Mouse (Mus musculus): Measurements from ENCODE around the gene 2210011C24Rik.

2210011C24Rik gene

DNA sequence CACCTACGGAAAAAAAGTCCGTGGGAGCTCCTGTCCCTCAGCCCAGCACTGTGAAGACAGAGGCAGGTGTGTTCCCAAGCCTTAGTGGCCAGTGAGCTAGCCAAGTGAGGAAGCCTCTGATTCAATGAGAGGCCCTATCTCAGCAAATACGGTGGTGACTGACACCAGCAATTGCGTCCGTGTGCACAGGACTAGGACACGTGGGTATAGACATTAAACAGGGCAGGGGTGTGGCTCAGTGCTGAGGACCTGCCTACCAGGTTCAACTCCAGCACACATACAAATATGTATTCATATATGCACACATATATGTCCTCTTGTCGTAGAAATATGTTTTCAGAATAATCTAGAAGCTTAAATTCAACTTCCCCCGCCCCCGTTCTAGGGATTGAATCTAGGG is 7.8 kb upstream of the 2210011C24Rik start:
- 83% methylated on average over 9 of the region's 9 CpGs for WGBS

DNA sequence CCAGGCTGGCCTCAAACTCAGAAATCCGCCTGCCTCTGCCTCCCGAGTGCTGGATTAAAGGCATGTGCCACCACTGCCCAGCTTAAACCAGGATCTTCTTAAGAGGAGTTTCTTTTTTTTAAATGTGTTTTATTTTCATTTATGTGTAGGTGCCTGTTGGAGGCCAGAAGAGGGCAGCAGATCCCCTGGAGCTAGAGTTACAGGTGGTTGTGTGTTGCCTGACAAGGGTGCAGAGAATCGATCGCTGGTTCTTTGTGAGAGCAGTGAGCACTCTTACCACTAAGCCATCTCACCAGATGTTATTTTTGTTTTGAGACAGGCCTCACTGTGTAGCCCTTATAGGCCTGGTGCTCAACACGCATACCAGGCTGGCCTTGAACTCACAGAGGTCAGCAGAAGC is 3.9 kb upstream of the 2210011C24Rik start:
- 97% methylated on average over 5 of the region's 5 CpGs for WGBS

DNA sequence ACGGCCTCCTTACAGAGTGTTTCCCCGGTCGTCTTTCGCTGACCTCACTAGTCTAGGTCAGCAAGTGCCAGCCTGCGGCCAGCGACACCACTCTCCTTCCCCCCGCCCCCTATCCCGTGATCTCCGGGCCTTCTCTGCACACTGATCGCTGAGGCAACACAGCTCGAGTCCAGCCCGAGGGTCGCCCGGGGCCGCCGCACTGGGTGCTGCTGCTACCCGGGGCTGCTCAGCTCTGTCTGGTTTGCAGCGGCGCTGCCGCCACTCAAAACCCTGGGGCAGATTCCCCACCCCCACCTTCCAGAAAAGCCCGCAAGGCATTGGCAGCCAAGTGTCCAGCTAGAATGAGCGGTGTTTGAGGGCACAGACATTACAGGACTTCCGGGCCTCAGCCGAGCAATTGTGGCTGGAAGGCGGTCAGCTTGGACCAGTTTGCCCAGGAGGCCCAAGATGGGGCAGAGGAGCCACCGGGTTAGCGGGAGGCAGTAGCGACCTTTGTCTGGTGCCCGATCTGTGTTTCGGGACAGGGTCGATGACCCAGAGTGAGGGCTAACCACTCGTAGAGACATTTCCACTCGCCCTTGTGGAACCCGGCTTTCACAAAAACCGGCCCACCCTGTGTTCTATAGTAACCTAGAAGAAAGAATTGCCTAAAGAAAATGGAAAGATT is 661 bp upstream of the 2210011C24Rik start:
- 31% methylated on average over 35 of the region's 35 CpGs for WGBS

DNA sequence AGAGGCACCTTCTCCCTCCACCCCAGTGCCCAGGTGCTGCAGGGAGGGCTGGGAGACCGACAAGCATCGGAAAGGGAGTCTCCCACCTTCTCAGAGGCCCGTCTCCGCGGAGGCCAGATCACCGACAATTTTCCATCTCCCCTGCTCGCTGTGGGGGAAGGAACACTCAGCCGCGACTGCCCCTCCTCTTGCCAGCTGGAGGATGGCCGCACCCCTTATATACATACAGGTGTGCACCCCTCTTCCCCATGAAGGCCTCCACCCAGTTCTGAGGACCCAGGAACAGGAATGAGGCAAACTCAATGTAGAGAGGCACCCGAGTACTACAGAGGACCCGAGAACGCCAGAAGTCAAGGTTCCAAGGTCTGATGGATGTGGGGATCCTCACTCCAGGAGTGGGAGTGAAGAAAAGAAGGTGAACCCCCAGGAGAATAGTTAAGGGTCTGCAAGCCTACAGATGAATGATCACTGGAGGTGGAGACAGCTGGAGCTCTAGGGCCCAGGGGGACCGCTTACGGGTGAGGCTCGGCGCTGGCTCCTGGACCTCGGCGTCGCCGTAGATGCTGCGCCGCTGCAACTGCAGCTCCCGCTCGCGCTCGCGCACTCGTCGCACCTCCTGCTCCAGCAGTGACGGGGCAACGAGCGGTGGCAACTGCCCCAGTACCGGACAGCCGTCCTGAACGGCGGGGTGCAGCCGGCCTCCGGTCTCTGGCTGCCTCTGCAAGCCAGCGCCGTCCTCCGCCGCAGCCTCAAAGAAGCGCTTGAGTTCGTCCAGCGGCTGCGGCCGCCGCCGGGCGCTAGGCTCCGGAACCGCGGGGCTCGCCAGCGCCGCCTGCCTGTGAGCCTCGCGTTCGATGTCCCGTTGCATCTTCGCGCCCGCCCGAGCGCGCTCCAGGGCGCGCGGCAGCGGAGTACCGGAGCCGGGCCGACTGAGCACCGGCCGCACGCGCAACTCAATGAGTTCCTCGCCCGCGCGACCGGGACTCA is 1.1 kb downstream of the 2210011C24Rik start:
- 4% methylated on average over 83 of the region's 83 CpGs for WGBS

DNA sequence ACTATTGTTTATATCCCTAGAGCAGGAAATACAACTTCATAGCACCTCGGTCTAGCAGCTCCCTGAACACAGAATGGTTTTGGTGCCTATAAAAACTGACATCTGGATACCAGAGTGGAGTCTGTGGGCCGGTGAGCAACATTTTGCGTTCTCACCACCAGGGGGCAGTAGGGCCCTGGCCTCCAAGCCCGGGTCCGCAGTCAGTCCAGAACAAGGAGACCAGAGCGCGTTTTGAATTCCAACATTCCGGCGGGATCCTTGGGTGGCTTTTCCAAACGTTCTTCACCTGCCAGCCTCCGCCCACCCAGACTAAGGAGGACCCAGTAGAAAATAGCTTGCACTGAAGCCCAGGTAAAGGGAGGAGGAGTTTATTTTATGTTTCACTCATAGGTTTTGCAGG is 2.1 kb downstream of the 2210011C24Rik start:
- 2% methylated on average over 11 of the region's 11 CpGs for WGBS

DNA sequence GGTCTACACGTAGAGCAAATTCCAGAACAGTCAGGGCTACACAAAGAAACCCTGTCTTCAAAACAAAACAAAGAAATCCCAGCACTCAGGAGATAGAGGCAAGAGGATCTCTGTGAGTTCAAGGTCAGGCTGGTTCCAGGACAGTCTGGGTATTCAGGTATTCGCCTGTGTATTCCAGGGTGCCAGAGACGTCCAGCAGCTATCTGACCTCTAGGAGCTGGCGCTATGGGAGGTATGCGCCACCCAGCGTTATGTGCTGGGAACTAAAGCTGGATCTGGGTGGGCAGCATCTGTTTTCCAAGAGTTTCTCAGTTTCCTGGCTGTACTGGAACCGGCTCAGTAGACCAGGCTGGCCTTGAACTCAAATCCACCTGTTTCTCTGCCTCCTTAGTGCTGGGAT is 3.6 kb downstream of the 2210011C24Rik start:
- WGBS = 40% methylated on average over 7 of the region's 7 CpGs

DNA sequence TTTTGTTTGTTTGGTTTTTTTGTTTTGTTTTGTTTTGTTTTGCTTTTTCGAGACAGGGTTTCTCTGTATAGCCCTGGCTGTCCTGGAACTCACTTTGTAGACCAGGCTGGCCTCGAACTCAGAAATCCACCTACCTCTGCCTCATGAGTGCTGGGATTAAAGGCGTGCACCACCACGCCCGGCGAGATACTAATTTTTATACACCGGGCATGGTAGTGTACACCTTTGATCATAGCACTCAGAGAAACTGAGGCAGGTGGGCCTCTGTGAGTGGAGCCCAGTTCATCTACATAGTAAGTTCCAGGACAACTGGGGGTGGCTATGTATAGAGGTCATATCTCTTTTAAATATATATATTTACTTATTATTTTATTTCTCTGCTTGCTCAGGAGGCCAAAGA is 6.5 kb downstream of the 2210011C24Rik start:
- 92% methylated on average over 7 of the region's 7 CpGs for WGBS

DNA sequence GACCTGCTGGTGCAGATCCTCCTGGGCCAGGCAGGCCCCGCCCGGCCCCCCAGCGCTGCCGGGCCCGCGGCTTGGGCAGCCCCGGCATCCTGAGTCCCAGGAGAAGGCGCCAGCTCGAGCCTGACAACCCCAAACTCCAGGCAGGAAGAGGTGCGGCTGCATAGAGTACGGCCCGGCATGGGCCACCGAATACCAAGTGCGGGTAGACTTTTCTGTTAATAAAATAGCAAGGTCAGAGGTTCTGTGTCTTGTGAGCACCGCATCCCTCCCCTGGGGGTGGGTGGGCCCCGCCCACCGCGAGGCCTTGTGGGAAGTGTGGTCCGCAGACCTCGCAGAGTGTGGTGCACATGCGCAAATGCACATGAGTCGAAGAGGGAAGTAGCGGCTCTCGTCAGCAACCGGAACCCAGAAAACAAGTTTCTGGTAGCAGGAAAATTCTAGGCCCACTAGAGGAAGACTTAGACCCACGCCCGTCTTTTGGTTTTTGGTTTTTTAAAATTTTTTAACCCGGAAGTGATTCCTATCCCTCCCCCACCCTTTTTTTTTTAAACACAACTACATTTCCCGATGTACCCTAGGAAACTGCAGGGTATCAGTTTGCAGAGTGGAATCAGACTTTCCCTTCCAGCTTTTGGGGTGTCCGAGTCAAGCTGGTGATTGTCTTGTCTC is 7.3 kb downstream of the 2210011C24Rik start:
- WGBS = under 1% methylated on average over 30 of the region's 30 CpGs

DNA sequence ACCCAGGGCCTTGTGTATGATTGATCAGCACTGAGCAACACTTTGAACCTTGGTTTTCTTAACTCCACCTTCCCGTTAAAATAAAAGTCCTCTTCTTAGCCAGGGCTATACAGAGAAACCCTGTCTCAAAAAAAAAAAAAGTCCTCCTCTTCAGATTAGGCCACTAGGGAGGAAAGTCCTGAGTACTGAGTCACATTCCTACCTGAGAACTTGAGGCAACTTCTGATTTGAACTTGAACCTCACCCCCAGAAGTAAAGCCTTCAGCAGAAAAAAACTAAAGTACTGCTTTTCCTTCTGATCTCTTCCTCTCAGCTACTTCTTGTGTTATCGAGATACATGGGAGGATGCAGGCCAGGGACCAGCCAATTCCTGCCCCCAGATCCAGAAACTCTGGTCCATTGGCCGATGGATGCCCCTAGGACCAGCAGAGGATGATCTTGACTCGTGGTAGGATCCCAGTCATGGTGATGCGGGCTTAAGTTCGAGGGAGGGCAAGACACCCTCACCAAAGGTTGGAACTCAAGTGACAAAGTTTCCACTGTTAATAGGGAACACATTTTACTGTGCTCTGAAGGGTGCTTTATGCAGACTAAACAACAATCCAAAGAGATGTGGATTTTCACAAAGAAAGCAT is 8.2 kb downstream of the 2210011C24Rik start:
- WGBS = 52% methylated on average over 6 of the region's 6 CpGs

DNA sequence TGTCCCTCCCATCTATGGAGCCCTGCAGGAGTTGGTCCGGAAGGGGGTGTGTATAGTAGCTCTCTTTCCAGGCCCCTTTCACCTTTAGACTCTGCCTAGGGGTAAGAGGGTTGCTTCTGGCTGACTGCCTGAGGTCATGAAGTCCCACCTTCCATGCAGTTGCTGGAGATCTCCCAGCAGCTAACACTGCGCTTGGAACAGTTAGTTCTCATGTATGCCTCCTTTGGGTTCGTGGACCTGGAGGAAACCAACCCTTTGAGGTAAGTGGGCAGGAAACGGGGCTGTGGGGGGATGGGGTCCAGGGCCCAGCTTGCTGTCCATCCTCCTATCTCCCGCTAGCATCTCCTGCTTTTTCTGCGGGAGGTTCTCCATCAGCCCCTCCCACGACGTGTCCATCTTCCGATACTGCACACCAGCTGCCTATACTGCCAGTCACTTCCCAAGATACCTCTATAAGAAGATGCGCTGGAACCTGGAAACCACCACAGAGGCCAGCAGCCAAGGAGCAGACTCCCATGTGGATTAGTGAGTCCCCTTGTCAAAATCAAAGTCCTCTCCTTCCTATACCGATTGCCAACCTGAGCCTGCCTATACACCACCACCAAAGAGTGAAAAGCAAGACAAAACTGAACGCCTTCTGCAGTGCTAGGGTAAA is 8.9 kb downstream of the 2210011C24Rik start:
- WGBS = 57% methylated on average over 12 of the region's 12 CpGs

DNA sequence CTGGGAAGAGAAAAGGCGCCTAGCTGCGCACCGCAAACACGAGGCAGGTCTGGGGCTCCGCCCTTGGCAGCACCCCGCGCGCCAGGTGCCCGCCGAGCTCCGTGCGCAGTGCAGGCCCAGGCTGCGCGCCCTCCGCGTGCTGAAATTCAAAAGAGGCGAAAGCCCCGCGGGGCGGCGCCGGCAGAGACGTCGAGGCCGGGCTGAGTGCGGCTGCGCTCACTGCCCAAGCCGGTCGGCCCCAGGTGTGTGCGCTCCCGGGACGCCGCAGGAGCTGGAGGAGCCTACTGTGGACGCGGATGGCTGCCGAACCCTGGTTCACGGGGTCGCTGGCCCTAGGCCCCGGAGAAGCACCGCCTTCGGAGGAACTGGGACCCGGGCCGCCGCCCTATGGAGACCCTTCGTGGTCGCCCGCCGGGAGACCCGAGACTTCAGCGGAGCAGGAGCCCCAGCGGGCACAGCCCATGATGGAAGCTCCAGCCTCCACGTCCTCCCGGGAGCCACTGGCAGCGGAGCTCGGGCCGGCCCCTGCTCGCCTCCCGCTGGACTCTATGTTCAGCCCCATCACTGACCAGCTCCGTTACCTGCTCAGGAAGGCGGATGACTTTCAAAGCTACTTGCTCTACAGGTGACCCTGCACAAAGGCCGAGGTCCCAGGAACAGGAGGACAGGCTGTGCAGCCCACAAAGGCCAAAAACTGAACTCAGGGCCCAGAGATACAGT is 10.5 kb downstream of the 2210011C24Rik start, which contains the start of gene 1700067K01Rik:
Gene 1700067K01Rik, plus strand, starts transcription at position 222 of the 720 bp plus-strand sequence.
- 59% methylated on average over 61 of the region's 61 CpGs for WGBS

DNA sequence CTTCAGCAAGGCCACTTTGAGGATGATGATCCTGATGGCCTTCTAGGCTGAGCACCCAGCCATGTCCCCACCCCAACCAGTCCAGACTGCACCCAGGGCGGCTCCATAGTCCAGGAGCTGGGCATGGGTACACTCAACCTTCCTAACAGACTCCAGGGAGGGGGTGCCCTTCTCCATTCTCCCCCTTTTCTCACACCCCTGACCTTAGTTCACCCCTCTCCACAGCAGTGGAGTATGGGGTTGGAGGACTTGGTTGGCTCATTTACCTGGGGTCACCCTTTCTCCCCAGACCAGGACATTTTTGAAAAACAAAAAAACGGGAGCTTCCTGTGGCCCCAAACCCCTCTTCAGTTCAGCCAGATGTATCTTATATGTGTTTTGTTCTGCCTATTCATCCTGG is 12.1 kb downstream of the 2210011C24Rik start:
- 98% methylated on average over 2 of the region's 2 CpGs for WGBS

DNA sequence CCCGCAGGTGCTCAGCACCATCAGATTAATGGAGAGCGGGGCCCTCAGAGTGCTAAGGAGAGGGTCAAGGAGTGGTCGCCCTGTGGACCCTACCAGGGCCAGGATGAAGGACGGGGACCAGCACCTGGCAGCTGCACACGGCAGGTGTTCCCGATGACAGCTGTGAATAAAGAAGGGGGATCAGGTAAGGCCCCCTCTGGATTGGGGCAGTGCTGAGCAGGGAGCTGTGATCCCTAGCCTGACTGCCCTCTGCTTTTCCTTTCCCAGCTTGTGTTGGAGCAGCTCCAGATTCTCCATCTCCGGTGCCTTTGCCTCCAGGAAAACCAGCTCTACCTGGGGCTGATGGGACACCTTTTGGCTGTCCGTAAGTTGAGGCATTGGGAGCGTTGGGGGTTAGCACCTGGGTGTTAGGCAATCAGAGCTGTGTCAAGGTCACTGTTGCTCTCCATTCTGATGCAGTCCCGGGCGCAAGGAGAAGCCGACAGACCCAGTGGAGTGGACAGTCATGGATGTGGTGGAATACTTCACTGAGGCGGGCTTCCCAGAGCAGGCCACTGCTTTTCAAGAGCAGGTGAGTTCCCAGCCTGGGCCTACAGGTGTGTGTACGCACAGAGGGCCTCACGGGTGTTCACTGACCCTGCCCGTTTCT is 12.8 kb downstream of the 2210011C24Rik start:
- WGBS = 69% methylated on average over 16 of the region's 16 CpGs

DNA sequence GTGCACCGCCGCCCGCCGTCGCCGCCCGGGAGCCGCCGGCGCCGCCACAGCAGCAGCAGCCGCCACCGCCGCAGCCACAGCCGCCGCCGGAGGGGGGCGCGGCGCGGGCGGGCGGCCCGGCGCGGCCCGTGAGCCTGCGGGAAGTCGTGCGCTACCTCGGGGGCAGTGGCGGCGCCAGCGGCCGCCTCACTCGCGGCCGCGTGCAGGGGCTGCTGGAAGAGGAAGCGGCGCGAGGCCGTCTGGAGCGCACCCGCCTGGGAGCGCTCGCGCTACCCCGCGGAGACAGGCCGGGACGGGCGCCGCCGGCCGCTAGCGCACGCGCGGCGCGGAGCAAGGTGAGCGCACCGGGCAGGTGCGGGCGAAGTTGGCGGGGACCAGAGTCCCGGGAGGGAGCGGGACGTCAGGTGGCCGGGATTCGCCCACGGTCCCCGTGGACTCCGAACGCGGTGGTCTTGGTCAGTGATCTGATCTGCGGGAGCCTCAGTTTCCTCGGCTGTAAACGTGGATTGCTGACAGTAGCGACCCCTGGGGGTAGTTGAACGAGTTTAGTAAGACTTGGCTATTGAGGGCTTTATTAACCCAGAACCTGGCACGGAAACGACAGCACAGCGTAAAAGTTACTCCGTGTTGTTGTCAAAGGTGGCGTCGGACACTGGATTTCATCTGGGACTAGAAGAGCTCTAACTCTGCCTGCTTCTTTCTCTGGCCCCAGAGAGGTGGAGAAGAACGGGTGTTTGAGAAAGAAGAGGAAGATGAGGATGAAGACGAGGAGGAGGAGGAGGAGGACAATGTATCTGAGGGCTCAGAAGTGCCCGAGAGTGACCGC is 13.5 kb downstream of the 2210011C24Rik start:
- 7% methylated on average over 91 of the region's 92 CpGs for WGBS

DNA sequence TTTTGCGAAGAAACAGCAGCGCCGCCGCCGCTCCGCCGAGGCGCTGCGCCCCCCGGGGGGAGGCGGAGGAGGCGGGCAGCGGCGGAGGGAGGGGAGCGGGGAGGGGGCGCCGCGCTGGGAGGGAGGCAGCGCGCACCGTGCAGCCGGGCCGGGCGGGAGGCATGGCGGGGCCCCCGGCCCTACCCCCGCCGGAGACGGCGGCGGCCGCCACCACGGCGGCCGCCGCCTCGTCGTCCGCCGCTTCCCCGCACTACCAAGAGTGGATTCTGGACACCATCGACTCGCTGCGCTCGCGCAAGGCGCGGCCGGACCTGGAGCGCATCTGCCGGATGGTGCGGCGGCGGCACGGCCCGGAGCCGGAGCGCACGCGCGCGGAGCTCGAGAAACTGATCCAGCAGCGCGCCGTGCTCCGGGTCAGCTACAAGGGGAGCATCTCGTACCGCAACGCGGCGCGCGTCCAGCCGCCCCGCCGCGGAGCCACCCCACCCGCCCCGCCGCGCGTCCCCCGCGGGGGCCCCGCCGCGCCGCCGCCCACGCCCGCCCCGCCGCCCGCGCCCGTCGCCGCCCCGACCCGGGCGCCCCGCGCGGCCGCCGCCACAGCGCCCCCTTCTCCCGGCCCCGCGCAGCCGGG is 14.3 kb downstream of the 2210011C24Rik start, which contains the start of gene Samd1:
Gene Samd1, plus strand, starts transcription at position 162 of the 631 bp plus-strand sequence.
- 9% methylated on average over 102 of the region's 112 CpGs for WGBS

DNA sequence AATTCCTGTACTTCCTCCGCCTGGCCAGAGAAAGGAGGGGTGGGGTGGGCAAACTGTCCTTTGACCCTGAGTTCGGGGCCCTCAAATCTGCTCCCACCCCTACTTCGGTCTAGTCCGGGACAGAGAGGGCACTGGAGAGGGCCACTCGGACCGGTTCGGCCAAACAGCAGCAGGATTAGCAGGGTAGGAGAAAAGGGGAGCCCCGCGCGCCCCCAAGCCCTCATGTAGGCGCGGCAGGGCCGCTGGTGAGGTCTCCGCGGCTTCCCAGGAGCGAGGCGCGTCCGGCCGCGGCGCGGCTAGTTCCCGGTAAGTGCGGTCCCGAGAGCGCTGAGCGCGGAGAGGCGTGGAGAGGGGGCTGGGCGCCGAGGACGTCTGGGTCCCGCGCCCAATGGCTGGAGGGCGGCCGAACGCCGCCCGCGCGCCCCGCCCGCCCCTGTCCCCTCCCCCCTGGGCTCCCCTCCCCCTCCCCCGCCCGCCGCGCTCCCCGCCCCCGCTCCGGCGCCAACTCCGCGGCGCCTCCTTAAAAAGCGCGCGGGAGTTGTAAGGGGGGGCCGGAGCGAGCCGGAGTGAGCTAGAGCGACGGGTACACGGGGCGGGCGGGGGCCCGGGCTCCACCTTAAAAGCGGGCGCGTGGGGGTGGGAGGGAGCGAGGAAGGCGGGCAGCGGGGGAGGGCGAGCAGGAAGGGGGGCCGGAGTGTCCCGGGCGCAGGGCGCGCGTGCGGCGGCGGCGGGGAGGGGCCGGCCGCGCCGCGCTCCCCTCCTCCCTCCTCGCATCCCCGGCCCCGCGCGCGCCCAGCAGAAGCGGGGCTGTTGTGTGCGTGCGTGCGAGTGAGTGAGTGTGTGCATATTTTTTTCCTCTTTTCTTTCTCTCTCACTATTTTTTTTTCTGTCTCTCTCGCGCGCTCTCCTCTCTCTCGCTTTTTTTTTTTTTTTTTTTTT is 15.1 kb downstream of the 2210011C24Rik start:
- WGBS = 2% methylated on average over 56 of the region's 103 CpGs

DNA sequence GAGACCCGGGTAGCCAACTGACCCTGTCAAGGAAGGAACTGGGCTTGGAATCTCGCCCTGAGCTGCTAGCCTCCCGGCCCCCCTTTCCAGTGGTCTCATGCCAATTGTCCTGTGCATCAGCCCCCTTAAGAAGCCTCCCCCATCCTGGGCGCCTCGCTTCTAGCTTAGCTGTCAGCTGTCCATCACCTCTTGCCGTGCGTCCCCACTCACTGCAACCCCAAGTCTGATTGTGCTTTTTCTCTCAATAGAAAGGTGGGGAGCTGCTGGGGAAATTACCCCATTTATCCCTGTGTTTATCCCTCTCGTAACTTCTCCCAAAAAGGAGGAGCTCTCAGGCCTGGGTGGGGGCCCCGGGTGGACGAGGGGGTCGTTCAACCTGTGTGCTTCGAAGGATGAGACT is 16.0 kb downstream of the 2210011C24Rik start:
- 31% methylated on average over 12 of the region's 12 CpGs for WGBS

Measured in cerebral cortex, adult 2 months (tissue).